Mouse (Mus musculus) limb, embryonic 14.5 days (tissue): ENCODE data around the gene Klf12. TPM values are rescaled to one million over a fixed set of nuclear protein-coding genes. Genes with fewer than 3 reads are reported as not detected.

Experiments used
- ATAC-seq: fragments of 200-750 bp; cut with Nextera tagmentation; 2 replicates; pipeline ENCODE4 v1.8.0; 2017; ENCODE audit warnings: low read depth, moderate number of reproducible peaks, moderate TSS enrichment; ENCODE audit not compliant: low FRiP score
- DNase-seq: peaks from one replicate; pipeline ENCODE4 v3.0.0-alpha.2; 2015; ENCODE audit warnings: low spot score
- H3K27ac ChIP-seq: fragments of 300-500 bp; sonication (generic); replicated peaks from 2 replicates; pipeline ENCODE4 v1.5.1; 2014; ENCODE audit warnings: low read depth, mild to moderate bottlenecking, low read length, moderate library complexity, mixed read lengths
- H3K27me3 ChIP-seq: fragments of 300-500 bp; sonication (generic); 2 replicates; pipeline ENCODE4 v1.6.1; 2014; ENCODE audit warnings: low read length, mixed read lengths; ENCODE audit not compliant: control insufficient read depth, insufficient read depth
- H3K36me3 ChIP-seq: fragments of 300-500 bp; sonication (generic); 2 replicates; pipeline ENCODE4 v1.6.1; 2014; ENCODE audit warnings: mild to moderate bottlenecking, low read length, moderate library complexity, mixed read lengths; ENCODE audit not compliant: control insufficient read depth, insufficient read depth
- H3K4me1 ChIP-seq: fragments of 300-500 bp; sonication (generic); 2 replicates; pipeline ENCODE4 v1.6.1; 2014; ENCODE audit warnings: antibody characterized with exemption, low read length, mixed read lengths; ENCODE audit not compliant: control insufficient read depth, insufficient read depth
- H3K4me2 ChIP-seq: fragments of 300-500 bp; sonication (generic); replicated peaks from 2 replicates; pipeline ENCODE4 v1.6.1; 2014; ENCODE audit warnings: low read depth, mild to moderate bottlenecking, low read length, moderate library complexity; ENCODE audit not compliant: severe bottlenecking
- H3K4me3 ChIP-seq: fragments of 300-500 bp; sonication (generic); replicated peaks from 2 replicates; pipeline ENCODE4 v1.5.1; 2014; ENCODE audit warnings: low read length
- H3K9ac ChIP-seq: fragments of 300-500 bp; sonication (generic); 2 replicates; pipeline ENCODE4 v1.6.1; 2014; ENCODE audit warnings: mild to moderate bottlenecking, low read depth, low read length, moderate library complexity; ENCODE audit not compliant: severe bottlenecking
- H3K9me3 ChIP-seq: fragments of 300-500 bp; sonication (generic); 2 replicates; pipeline ENCODE4 v1.6.1; 2016; ENCODE audit warnings: low read length; ENCODE audit not compliant: control insufficient read depth
- POLR2A ChIP-seq: fragments of 200-500 bp; IDR thresholded peaks from 2 replicates; pipeline ENCODE4 v1.8.0; 2012; ENCODE audit warnings: inconsistent platforms, mild to moderate bottlenecking, moderate library complexity, borderline replicate concordance; ENCODE audit not compliant: insufficient read depth, insufficient read length; ENCODE audit errors: extremely low read depth
- WGBS: fragments of 180-500 bp; shearing (Covaris S2); extraction: QIAGEN DNeasy Blood & Tissue Kit; methylation state at CpG from one replicate; pipeline ENCODE4 v1.1.7; 2014; 5-methylcytosine and 5-hydroxymethylcytosine counted together
- polyA plus RNA-seq, 2 experiments: library from polyadenylated mRNA; depleted of rRNA in 1 of 2; stranded (reverse) in 1 of 2; unstranded in 1 of 2; fragments of >200 nt; fragmentation: Nextera tagmentation in 1 of 2; extraction: Ambion mirVana in 1 of 2; gene quantifications; 2 replicates each; pipeline versions ENCODE4 v1.2.1 to v1.2.3; 2012 to 2014

Gene Klf12
- polyA plus RNA-seq, 2 experiments, result 23.7 to 32.0 TPM

GRCm38 (mm10) chr14:100053456-100053855, 231.0 kb downstream of the Klf12 start:
- 60% methylated on average over 4 of the region's 4 CpGs for WGBS
- no peaks in the 10 kb centered on the region for H3K27me3 ChIP-seq
- no peak overlapping the region for H3K4me3 ChIP-seq
- H3K27ac ChIP-seq, result no peak overlapping the region
- H3K9me3 ChIP-seq, result no peaks in the 10 kb centered on the region
- no peak overlapping the region for H3K4me2 ChIP-seq
- ATAC-seq (no peak), DNase-seq (no peak)
- no peak for TF ChIP-seq POLR2A
- 0 out of 2 replicates have a peak, but pooled peaks cover 5% of the 10 kb centered on the region for H3K36me3 ChIP-seq
- H3K4me1 ChIP-seq, result no peaks in the 10 kb centered on the region
- H3K9ac ChIP-seq, result no peak overlapping the region

GRCm38 (mm10) chr14:100052876-100053275, 231.6 kb downstream of the Klf12 start:
- Histone ChIP-seq H3K9ac (no peak overlapping the region), H3K9me3 (no peaks in the 10 kb centered on the region), H3K4me1 (no peaks in the 10 kb centered on the region), H3K27ac (no peak overlapping the region), H3K36me3 (0 out of 2 replicates have a peak, but pooled peaks cover 5% of the 10 kb centered on the region), H3K27me3 (no peaks in the 10 kb centered on the region), H3K4me3 (no peak overlapping the region), H3K4me2 (no peak overlapping the region)
- ATAC-seq (no peak), DNase-seq (no peak)
- 60% methylated on average over 2 of the region's 2 CpGs for WGBS
- TF ChIP-seq POLR2A, result no peak

GRCm38 (mm10) chr14:100045431-100045830, 239.0 kb downstream of the Klf12 start:
- H3K36me3 ChIP-seq, result no peaks in the 10 kb centered on the region
- H3K4me3 ChIP-seq, result no peak overlapping the region
- ATAC-seq (no peak), DNase-seq (no peak)
- no peaks in the 10 kb centered on the region for H3K27me3 ChIP-seq
- H3K4me2 ChIP-seq, result no peak overlapping the region
- peaks cover 4% of the 10 kb centered on the region; the same call in 1 of the 2 replicates for H3K4me1 ChIP-seq
- no peak overlapping the region for H3K27ac ChIP-seq
- H3K9me3 ChIP-seq, result no peaks in the 10 kb centered on the region
- TF ChIP-seq POLR2A, result no peak
- H3K9ac ChIP-seq, result no peak overlapping the region

GRCm38 (mm10) chr14:100041823-100042222, 242.7 kb downstream of the Klf12 start:
- no peaks in the 10 kb centered on the region for H3K36me3 ChIP-seq
- no peak overlapping the region for H3K4me3 ChIP-seq
- no peaks in the 10 kb centered on the region for H3K9me3 ChIP-seq
- no peak for TF ChIP-seq POLR2A
- ATAC-seq, result no peak
- no peak overlapping the region for H3K4me2 ChIP-seq
- DNase-seq, result no peak
- no peak overlapping the region for H3K9ac ChIP-seq
- H3K4me1 ChIP-seq, result peaks cover 4% of the 10 kb centered on the region; the same call in 1 of the 2 replicates
- 63% methylated on average over 6 of the region's 6 CpGs for WGBS
- H3K27me3 ChIP-seq, result no peaks in the 10 kb centered on the region
- no peak overlapping the region for H3K27ac ChIP-seq

- ATAC-seq, result no peak
These were observed 257.8 kb downstream of the Klf12 start for GRCm38 (mm10) chr14:100026671-100027070.

GRCm38 (mm10) chr14:100017219-100017618, 267.3 kb downstream of the Klf12 start:
- Histone ChIP-seq H3K4me2 (no peak overlapping the region), H3K9me3 (no peaks in the 10 kb centered on the region), H3K27ac (no peak overlapping the region), H3K4me3 (no peak overlapping the region), H3K27me3 (no peaks in the 10 kb centered on the region), H3K36me3 (peaks cover 7% of the 10 kb centered on the region), H3K4me1 (no peaks in the 10 kb centered on the region), H3K9ac (no peak overlapping the region)
- TF ChIP-seq POLR2A, result no peak
- DNase-seq, result no peak
- WGBS, result 77% methylated on average over 2 of the region's 2 CpGs
- no peak for ATAC-seq

More at GRCm38 (mm10) chr14:100026671-100027070, 257.8 kb downstream of the Klf12 start:
- no peak overlapping the region for H3K9ac ChIP-seq
- WGBS, result 80% methylated on average over 6 of the region's 6 CpGs
- H3K36me3 ChIP-seq, result peaks cover 12% of the 10 kb centered on the region
- no peak for DNase-seq
- no peak overlapping the region for H3K27ac ChIP-seq
- H3K4me2 ChIP-seq, result no peak overlapping the region
- H3K9me3 ChIP-seq, result no peaks in the 10 kb centered on the region
- H3K4me1 ChIP-seq, result peaks cover 9% of the 10 kb centered on the region
- H3K4me3 ChIP-seq, result no peak overlapping the region
- TF ChIP-seq POLR2A, result no peak
- H3K27me3 ChIP-seq, result no peaks in the 10 kb centered on the region
